Comparison of ENCODE assay signal across 8 mouse cellular contexts in genomic region chr1:179961777-179962176, GRCm38 (mm10). TPM values are rescaled to one million over a fixed set of nuclear protein-coding genes. Genes with fewer than 3 reads are reported as not detected.
A peak's percentile ranks its signal among the peaks of the same experiment; 100 is the strongest.
DNase-seq lines count a peak whose midpoint lies in the region; ATAC-seq lines count a peak whose summit lies in the region.

No protein-coding gene starts in this region.

- peak overlapping the region; percentile 31 for H3K4me2 ChIP-seq in embryonic facial prominence, embryonic 11.5 days (ENCODE audit: low read depth, low read length)
- peak overlapping the region; percentile 73 for H3K4me2 ChIP-seq in intestine, embryonic 16.5 days (ENCODE audit: low read depth, low read length)
- peak overlapping the region; percentile 87 for H3K4me2 ChIP-seq in neural tube, embryonic 12.5 days (replicated peaks)

- no peaks in the 10 kb centered on the region for H3K36me3 ChIP-seq in embryonic facial prominence, embryonic 11.5 days (replicated peaks; ENCODE audit: control insufficient read depth, insufficient read depth, low read depth, low read length)
- no peaks in the 10 kb centered on the region for H3K36me3 ChIP-seq in intestine, embryonic 16.5 days (ENCODE audit: control insufficient read depth, insufficient read depth, low read length)
- H3K36me3 ChIP-seq in neural tube, embryonic 12.5 days: no peaks in the 10 kb centered on the region

- peak overlapping the region; percentile 76 for H3K4me3 ChIP-seq in embryonic facial prominence, embryonic 11.5 days (ENCODE audit: low read depth, low read length)
- peak overlapping the region; percentile 87 for H3K4me3 ChIP-seq in intestine, embryonic 16.5 days (ENCODE audit: low read length)
- H3K4me3 ChIP-seq in neural tube, embryonic 12.5 days: peak overlapping the region; percentile 85

- no peak overlapping the region for H3K27ac ChIP-seq in embryonic facial prominence, embryonic 11.5 days (replicated peaks; ENCODE audit: low read depth, low read length)
- H3K27ac ChIP-seq in intestine, embryonic 16.5 days (ENCODE audit: low read length): no peak overlapping the region
- no peak overlapping the region for H3K27ac ChIP-seq in neural tube, embryonic 12.5 days

- H3K9ac ChIP-seq in embryonic facial prominence, embryonic 11.5 days (replicated peaks; ENCODE audit: low read length): peak overlapping the region; percentile 34; the same call in 1 of the 2 replicates
- H3K9ac ChIP-seq in intestine, embryonic 16.5 days (ENCODE audit: low read depth, low read length): peak overlapping the region; percentile 49
- H3K9ac ChIP-seq in neural tube, embryonic 12.5 days: peak overlapping the region; percentile 51; the same call in 1 of the 2 replicates

- peak; percentile 31 for DNase-seq in cerebellum, adult 8-10 months
- peak; percentile 31 for DNase-seq in 416B (ENCODE audit: low read depth)
- no peak for DNase-seq in embryonic facial prominence, embryonic 11.5 days (ENCODE audit: low spot score)
- no peak for DNase-seq in ovary, adult 18-20 months (ENCODE audit: low spot score)
- DNase-seq in thymus, postnatal 14 days: no peak

- no peaks in the 10 kb centered on the region for H3K4me1 ChIP-seq in embryonic facial prominence, embryonic 11.5 days (ENCODE audit: control insufficient read depth, insufficient read depth, low read length)
- H3K4me1 ChIP-seq in intestine, embryonic 16.5 days (ENCODE audit: control insufficient read depth, insufficient read depth, low read length): peaks cover 5% of the 10 kb centered on the region; the same call in 1 of the 2 replicates
- peaks cover 24% of the 10 kb centered on the region for H3K4me1 ChIP-seq in neural tube, embryonic 12.5 days

- ATAC-seq in cerebellum, adult (ENCODE audit: insufficient number of reproducible peaks, low FRiP score, low TSS enrichment): no peak
- no peak for ATAC-seq in embryonic facial prominence, embryonic 11.5 days (replicated peaks; ENCODE audit: insufficient number of reproducible peaks, low FRiP score, low TSS enrichment, low read depth)
- ATAC-seq in intestine, embryonic 16.5 days: no peak
- no peak for ATAC-seq in neural tube, embryonic 12.5 days (ENCODE audit: low FRiP score, low read depth)

- H3K9me3 ChIP-seq in embryonic facial prominence, embryonic 11.5 days (replicated peaks; ENCODE audit: control insufficient read depth, low read length): no peaks in the 10 kb centered on the region
- no peaks in the 10 kb centered on the region for H3K9me3 ChIP-seq in intestine, embryonic 16.5 days (ENCODE audit: control insufficient read depth, low read length)
- no peaks in the 10 kb centered on the region for H3K9me3 ChIP-seq in neural tube, embryonic 12.5 days

- 44% methylated on average over 4 of the region's 4 CpGs for WGBS in embryonic facial prominence, embryonic 11.5 days
- 41% methylated on average over 4 of the region's 4 CpGs for WGBS in intestine, embryonic 16.5 days
- WGBS in neural tube, embryonic 12.5 days: 44% methylated on average over 4 of the region's 4 CpGs

- no peaks in the 10 kb centered on the region for H3K27me3 ChIP-seq in embryonic facial prominence, embryonic 11.5 days (ENCODE audit: control insufficient read depth, insufficient read depth, low read length)
- no peaks in the 10 kb centered on the region for H3K27me3 ChIP-seq in intestine, embryonic 16.5 days (replicated peaks; ENCODE audit: control insufficient read depth, insufficient read depth, low read length)
- no peaks in the 10 kb centered on the region for H3K27me3 ChIP-seq in neural tube, embryonic 12.5 days (replicated peaks)

RNA-seq across cellular contexts. Expression of gene Cdc42bpa, which starts 1.5 kb away (rescaled TPM):
- polyA plus RNA-seq in embryonic facial prominence, embryonic 11.5 days (2014; fragmentation: Nextera tagmentation; extraction: Ambion mirVana): 12.3 and 13.8 TPM in 2 replicates
- polyA plus RNA-seq in intestine, embryonic 16.5 days (2015; fragmentation: Nextera tagmentation; extraction: Ambion mirVana): 8.2 and 8.6 TPM in 2 replicates
- polyA plus RNA-seq in neural tube, embryonic 12.5 days (2016; fragmentation: Nextera tagmentation; extraction: Ambion mirVana): 17.8 and 19.1 TPM in 2 replicates

Comparison
In these comparisons a context has a peak if more than half of its experiments do, and no peak if none do; other contexts are left out.
1. DNase-seq: peak in cerebellum, adult 8-10 months (single experiment) and 416B (single experiment); none in embryonic facial prominence, embryonic 11.5 days (single experiment), ovary, adult 18-20 months (single experiment) and thymus, postnatal 14 days (single experiment).
2. H3K4me2 ChIP-seq: peak in every context shown above with its lines; median percentile 87 in neural tube, embryonic 12.5 days; 73 in intestine, embryonic 16.5 days; 31 in embryonic facial prominence, embryonic 11.5 days.
3. Peak in every context shown above with its lines, with median percentiles within 50 percentile points of each other: H3K4me3 ChIP-seq and H3K9ac ChIP-seq.